10 mouse cellular contexts compared by ENCODE assay signal in genomic region chr19:48368056-48368455, GRCm38 (mm10).
DNase-seq lines count a peak whose midpoint lies in the region.
"Had no signal": no experiment of that assay in that cellular context is flagged by ENCODE, and none has a peak within 500 bp of the region (broad histone marks: within the 10 kb centered on the region; RNA-seq: fewer than 3 reads in every experiment).

No protein-coding gene starts in this region.

- intact Hi-C loops in left cerebral cortex, postnatal 4 days (cut with DNase I): no loop called here

- DNase-seq in left cerebral cortex, adult 11 months (ENCODE audit: low spot score): peak; percentile 18
- DNase-seq in left cerebral cortex, postnatal 4 days: no peak
- peak; percentile 45 to 75 for DNase-seq in frontal cortex, adult 2 months (ENCODE audit: extremely low spot score in 1 of 2, low spot score in 1 of 2)
- peak; percentile 13 to 29 for DNase-seq in layer of hippocampus, postnatal 10 days (ENCODE audit: low spot score in 2 of 2)
- DNase-seq in right cerebral cortex, postnatal 14 days: peak; percentile 34
- no peak for DNase-seq in urinary bladder, postnatal 25 days (ENCODE audit: low spot score)
- DNase-seq in thymus, adult 18-20 months: no peak
- DNase-seq in kidney, postnatal 36 days: no peak
- DNase-seq: heart, adult 11 months; thymus, adult 2 months had no signal

Comparison
In these comparisons a context has a peak if more than half of its experiments do, and no peak if none do; other contexts are left out.
1. DNase-seq: peak in left cerebral cortex, adult 11 months (single experiment), frontal cortex, adult 2 months (2 of 2), layer of hippocampus, postnatal 10 days (2 of 2) and right cerebral cortex, postnatal 14 days (single experiment); none in left cerebral cortex, postnatal 4 days (single experiment), urinary bladder, postnatal 25 days (single experiment), thymus, adult 18-20 months (0 of 2) and kidney, postnatal 36 days (0 of 2).